ENCODE assay signal across 8 mouse cellular contexts in genomic region chr2:148048484-148049129, GRCm38 (mm10). TPM values are rescaled to one million over a fixed set of nuclear protein-coding genes. Genes with fewer than 3 reads are reported as not detected.
DNase-seq lines count a peak whose midpoint lies in the region; ATAC-seq lines count a peak whose summit lies in the region.

No protein-coding gene starts in this region.

- peak overlapping the region; percentile 58 for H3K4me3 ChIP-seq in heart, embryonic 10.5 days
- peak overlapping the region; percentile 16 for H3K4me3 ChIP-seq in kidney, embryonic 14.5 days (ENCODE audit: low read length)
- peak overlapping the region; percentile 49 for H3K4me3 ChIP-seq in lung, embryonic 16.5 days (ENCODE audit: low read length)

- under 1% methylated on average over 41 of the region's 41 CpGs for WGBS in heart, embryonic 10.5 days
- 1% methylated on average over 41 of the region's 41 CpGs for WGBS in kidney, embryonic 14.5 days
- WGBS in lung, embryonic 16.5 days = under 1% methylated on average over 41 of the region's 41 CpGs

- H3K9me3 ChIP-seq in heart, embryonic 10.5 days = no peaks in the 10 kb centered on the region
- H3K9me3 ChIP-seq in kidney, embryonic 14.5 days (ENCODE audit: control insufficient read depth, low read length) = no peaks in the 10 kb centered on the region
- H3K9me3 ChIP-seq in lung, embryonic 16.5 days (ENCODE audit: control insufficient read depth, low read length) = no peaks in the 10 kb centered on the region

- ATAC-seq in kidney, embryonic 14.5 days (ENCODE audit: low FRiP score, low TSS enrichment) = peak; percentile 65
- ATAC-seq in lung, embryonic 16.5 days (ENCODE audit: low read depth) = peak; percentile 44

- H3K27ac ChIP-seq in heart, embryonic 10.5 days = peak overlapping the region; percentile 36; the same call in 1 of the 2 replicates
- H3K27ac ChIP-seq in kidney, embryonic 14.5 days (ENCODE audit: low read depth, low read length) = no peak overlapping the region
- peak overlapping the region; percentile 69 for H3K27ac ChIP-seq in lung, embryonic 16.5 days (ENCODE audit: low read length)

- H3K27me3 ChIP-seq in heart, embryonic 10.5 days (ENCODE audit: insufficient read depth, poor library complexity, severe bottlenecking) = peaks cover 100% of the 10 kb centered on the region
- H3K27me3 ChIP-seq in kidney, embryonic 14.5 days (ENCODE audit: control insufficient read depth, insufficient read depth, low read length) = peaks cover 99% of the 10 kb centered on the region
- H3K27me3 ChIP-seq in lung, embryonic 16.5 days (ENCODE audit: control insufficient read depth, insufficient read depth, low read depth, low read length) = peaks cover 67% of the 10 kb centered on the region

- peak; percentile 77 for DNase-seq in right cerebral cortex, postnatal 4 days
- no peak for DNase-seq in right cerebral cortex, adult 2 months (ENCODE audit: low spot score in 2 of 2)
- DNase-seq in embryo, embryonic 10 days (ENCODE audit: low spot score) = peak; percentile 93
- peak; percentile 87 for DNase-seq in heart, embryonic 10.5 days (ENCODE audit: low spot score)
- peak; percentile 84 for DNase-seq in ovary, postnatal 36 days (ENCODE audit: low spot score)
- no peak for DNase-seq in frontal cortex, postnatal 36 days (ENCODE audit: low spot score in 2 of 2)

- peaks cover 45% of the 10 kb centered on the region for H3K4me1 ChIP-seq in heart, embryonic 10.5 days
- no peaks in the 10 kb centered on the region; the same call in 1 of the 2 replicates for H3K4me1 ChIP-seq in kidney, embryonic 14.5 days (ENCODE audit: control insufficient read depth, insufficient read depth, low read length)
- peaks cover 7% of the 10 kb centered on the region for H3K4me1 ChIP-seq in lung, embryonic 16.5 days (replicated peaks; ENCODE audit: control insufficient read depth, insufficient read depth, low read length)

- H3K36me3 ChIP-seq in heart, embryonic 10.5 days = no peaks in the 10 kb centered on the region
- H3K36me3 ChIP-seq in kidney, embryonic 14.5 days (ENCODE audit: control insufficient read depth, insufficient read depth, low read length) = no peaks in the 10 kb centered on the region
- H3K36me3 ChIP-seq in lung, embryonic 16.5 days (ENCODE audit: control insufficient read depth, insufficient read depth, low read length) = no peaks in the 10 kb centered on the region

- H3K4me2 ChIP-seq in kidney, embryonic 14.5 days (replicated peaks; ENCODE audit: low read depth, low read length) = peak overlapping the region; percentile 35
- H3K4me2 ChIP-seq in lung, embryonic 16.5 days (ENCODE audit: low read depth, low read length) = peak overlapping the region; percentile 56

- no peak overlapping the region for H3K9ac ChIP-seq in kidney, embryonic 14.5 days (ENCODE audit: low read depth, low read length)
- peak overlapping the region; percentile 63 for H3K9ac ChIP-seq in lung, embryonic 16.5 days (ENCODE audit: low read length)

RNA-seq across cellular contexts. Expression of gene Foxa2, which starts 1.8 kb away (rescaled TPM):
- polyA plus RNA-seq in heart, embryonic 10.5 days (2016; fragmentation: Nextera tagmentation; extraction: Ambion mirVana) = 0.36 and 4.1 TPM in 2 replicates
- polyA plus RNA-seq in kidney, embryonic 14.5 days (2014; fragmentation: Nextera tagmentation; extraction: Ambion mirVana) = 0.16 TPM in 1 of 2 replicates, not detected in the other
- polyA plus RNA-seq in lung, embryonic 16.5 days (2015; fragmentation: Nextera tagmentation; extraction: Ambion mirVana) = 32.6 and 38.1 TPM in 2 replicates

Comparison
In these comparisons a context has a peak if more than half of its experiments do, and no peak if none do; other contexts are left out.
1. DNase-seq: peak in right cerebral cortex, postnatal 4 days (single experiment), embryo, embryonic 10 days (single experiment), heart, embryonic 10.5 days (single experiment) and ovary, postnatal 36 days (single experiment); none in right cerebral cortex, adult 2 months (0 of 2) and frontal cortex, postnatal 36 days (0 of 2).
2. Peak in every context shown above with its lines, with median percentiles within 50 percentile points of each other: H3K4me3 ChIP-seq.